Mouse (Mus musculus) left cerebral cortex, adult 11 months (tissue): Measurements from ENCODE around the gene Dusp19.

Source experiments
- DNase-seq: peaks from one replicate; pipeline ENCODE4 v3.0.0; 2022; ENCODE audit warnings: low spot score

Dusp19 gene

GRCm38 (mm10) chr2:80616854-80617737, at the start of gene Dusp19, which contains the start of gene Nup35:
Gene Dusp19, plus strand, starts transcription at chr2:80617045.
Gene Nup35, plus strand, starts transcription at chr2:80617236.
- DNase-seq: peak; percentile 95

GRCm38 (mm10) chr2:80567411-80567810, 49.4 kb upstream of the Dusp19 start:
- no peak for DNase-seq

- DNase-seq: no peak
These were observed 46.2 kb upstream of the Dusp19 start for GRCm38 (mm10) chr2:80570656-80571055.

- DNase-seq: no peak
These were observed 39.6 kb upstream of the Dusp19 start for GRCm38 (mm10) chr2:80577286-80577685.

GRCm38 (mm10) chr2:80579253-80579891, 37.5 kb upstream of the Dusp19 start:
- DNase-seq: no peak

- DNase-seq: no peak
These were observed 36.4 kb upstream of the Dusp19 start for GRCm38 (mm10) chr2:80580311-80580961.

- peak; percentile 78 for DNase-seq
These were observed 35.7 kb upstream of the Dusp19 start, which contains the start of gene Nckap1 for GRCm38 (mm10) chr2:80581043-80581711. Gene Nckap1, minus strand, starts transcription at chr2:80581380.

- no peak for DNase-seq
These were observed 34.5 kb upstream of the Dusp19 start for GRCm38 (mm10) chr2:80582356-80582755.

- peak; percentile 37 for DNase-seq
These were observed 22.5 kb upstream of the Dusp19 start for GRCm38 (mm10) chr2:80594215-80594918.

- DNase-seq: no peak
These were observed 19.9 kb upstream of the Dusp19 start for GRCm38 (mm10) chr2:80596960-80597359.

GRCm38 (mm10) chr2:80599850-80600249, 17.0 kb upstream of the Dusp19 start:
- no peak for DNase-seq

- DNase-seq: no peak
These were observed 16.2 kb upstream of the Dusp19 start for GRCm38 (mm10) chr2:80600611-80601010.

- no peak for DNase-seq
These were observed 14.1 kb upstream of the Dusp19 start for GRCm38 (mm10) chr2:80602756-80603155.

GRCm38 (mm10) chr2:80603771-80604426, 12.9 kb upstream of the Dusp19 start:
- DNase-seq: no peak

- DNase-seq: no peak
These were observed 4.6 kb upstream of the Dusp19 start for GRCm38 (mm10) chr2:80612286-80612685.

- no peak for DNase-seq
These were observed 4.0 kb upstream of the Dusp19 start for GRCm38 (mm10) chr2:80612796-80613195.

GRCm38 (mm10) chr2:80618991-80619390, 2.1 kb downstream of the Dusp19 start:
- no peak for DNase-seq

- DNase-seq: no peak
These were observed 5.1 kb downstream of the Dusp19 start for GRCm38 (mm10) chr2:80621921-80622320.

GRCm38 (mm10) chr2:80624523-80624922, 7.7 kb downstream of the Dusp19 start:
- DNase-seq: no peak

- DNase-seq: no peak
These were observed 15.6 kb downstream of the Dusp19 start for GRCm38 (mm10) chr2:80632336-80633026.
